Mouse (Mus musculus) brown adipose tissue, adult 24 weeks (tissue): ENCODE measurements at regions not wholly inside any gene's neighbourhood (a gene's known extent, or its start where the extent isn't known, plus 50 kb on each side); places are given as distances from the start of the nearest gene placed in this dataset.

Source experiments
- H3K27ac ChIP-seq: fragments of 200-500 bp; replicated peaks from 2 replicates; pipeline ENCODE4 v1.5.1; 2012; ENCODE audit warnings: low read depth, mild to moderate bottlenecking, low read length
- H3K4me1 ChIP-seq: fragments of 200-500 bp; 2 replicates; pipeline ENCODE4 v1.6.1; 2012; ENCODE audit warnings: low read length, mixed read lengths; ENCODE audit not compliant: control insufficient read depth, insufficient read depth, insufficient read length
- H3K4me3 ChIP-seq: fragments of 200-500 bp; 2 replicates; pipeline ENCODE4 v1.5.1; 2012; ENCODE audit warnings: low read depth, mild to moderate bottlenecking, low read length, moderate library complexity; ENCODE audit not compliant: insufficient read depth

DNA sequence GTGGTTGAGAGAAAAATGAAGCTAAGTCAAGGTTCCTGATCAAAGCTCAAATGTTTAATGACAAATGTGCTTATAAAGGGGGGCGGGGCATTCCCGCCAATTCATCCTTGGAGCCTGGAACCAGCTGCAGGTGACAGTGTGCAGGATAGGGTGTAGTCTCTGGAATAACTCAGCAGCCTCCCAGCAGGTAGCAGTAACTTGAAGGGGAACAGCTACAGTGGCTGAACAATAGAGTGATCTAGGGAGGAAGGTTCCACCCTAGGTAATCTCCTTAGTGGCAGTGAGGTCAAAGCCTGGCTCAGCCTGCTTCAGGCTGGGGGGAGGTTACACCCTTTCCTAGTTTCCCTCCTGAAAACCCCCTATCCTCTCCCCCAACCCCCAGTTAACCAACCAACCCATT is 290.2 kb upstream of the Pdcd1 start:
- Histone ChIP-seq H3K27ac (no peak overlapping the region), H3K4me1 (no peaks in the 10 kb centered on the region), H3K4me3 (no peak overlapping the region)

DNA sequence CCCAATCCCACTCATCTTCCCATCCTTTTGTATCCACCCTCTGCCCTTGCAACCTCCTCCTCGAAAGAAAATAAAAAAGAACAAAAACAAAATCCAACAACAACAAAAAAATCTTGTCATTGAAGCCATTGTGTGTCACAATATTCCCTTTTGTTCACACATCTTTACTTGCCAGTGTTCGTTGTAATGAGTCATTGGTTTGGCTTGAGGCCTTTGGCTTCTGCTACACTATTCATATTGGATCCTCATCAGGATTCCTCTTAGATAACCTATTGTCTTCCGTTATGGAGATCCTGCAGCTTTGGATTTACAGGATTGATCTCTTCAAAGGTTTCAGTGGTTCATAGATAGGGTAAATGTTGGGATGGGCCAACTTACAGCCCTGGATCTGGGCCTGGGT is 288.9 kb upstream of the Pdcd1 start:
- H3K4me3 ChIP-seq, result no peak overlapping the region
- no peaks in the 10 kb centered on the region for H3K4me1 ChIP-seq
- H3K27ac ChIP-seq, result no peak overlapping the region

DNA sequence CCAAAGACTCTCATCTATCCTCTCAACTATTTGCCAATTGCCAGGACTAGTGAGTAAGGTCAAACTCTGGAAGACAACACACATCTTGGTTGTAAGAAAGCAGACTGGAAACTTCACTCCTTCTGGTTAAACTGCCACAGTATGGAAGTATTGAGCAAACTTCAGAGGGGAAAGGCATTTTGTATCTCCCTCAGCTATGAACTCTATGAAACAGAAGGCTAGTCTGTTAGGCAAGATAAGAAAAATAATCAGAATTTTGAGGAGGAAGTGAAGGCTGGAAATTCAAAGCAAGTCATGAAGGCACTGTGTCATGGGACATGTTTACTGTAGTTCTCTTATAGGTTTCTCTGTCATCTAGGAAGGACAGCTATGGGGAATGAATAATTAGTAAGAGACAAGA is 265.7 kb upstream of the Pdcd1 start:
- H3K27ac ChIP-seq, result no peak overlapping the region
- no peaks in the 10 kb centered on the region for H3K4me1 ChIP-seq
- no peak overlapping the region for H3K4me3 ChIP-seq

DNA sequence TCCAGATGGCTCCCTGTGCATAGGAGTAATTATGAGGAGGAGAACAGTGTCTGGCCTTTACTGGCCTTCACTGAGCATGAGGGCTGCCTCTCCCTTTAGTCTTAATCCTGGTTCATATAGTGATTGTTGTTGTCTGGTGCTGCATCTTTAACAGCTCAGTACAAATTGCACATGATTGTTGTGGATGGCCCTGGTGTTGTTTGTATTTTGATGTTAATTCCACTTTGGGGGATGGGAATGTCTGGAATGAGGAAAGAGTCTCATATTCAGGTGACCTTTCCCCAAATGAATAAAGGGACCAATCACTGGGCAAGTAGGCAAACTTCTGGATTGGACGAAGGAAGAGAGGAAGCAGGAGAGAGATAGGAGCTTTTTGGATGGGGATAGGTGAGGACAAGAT is 246.0 kb upstream of the Pdcd1 start:
- H3K4me3 ChIP-seq, result no peak overlapping the region
- H3K4me1 ChIP-seq, result no peaks in the 10 kb centered on the region
- H3K27ac ChIP-seq, result no peak overlapping the region

DNA sequence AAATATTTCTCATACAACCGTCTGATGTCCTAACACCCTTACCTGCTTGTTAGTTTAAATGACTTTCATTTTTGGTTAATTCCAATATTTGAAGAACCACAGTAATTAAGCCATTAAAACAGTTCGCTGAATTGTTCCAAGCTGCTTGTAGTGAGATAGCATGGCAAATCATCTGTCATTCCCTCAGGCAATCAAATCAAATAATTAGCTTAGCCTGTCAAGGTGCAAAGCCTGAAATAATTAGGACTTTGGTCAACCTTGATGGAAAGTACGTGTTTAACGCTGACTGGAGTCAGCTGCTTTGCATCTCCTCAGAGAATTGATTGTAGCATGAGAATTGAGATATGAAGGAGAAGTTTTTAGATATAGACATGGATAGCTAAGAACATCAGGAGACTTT is 220.2 kb upstream of the Pdcd1 start:
- no peaks in the 10 kb centered on the region for H3K4me1 ChIP-seq
- no peak overlapping the region for H3K4me3 ChIP-seq
- no peak overlapping the region for H3K27ac ChIP-seq

DNA sequence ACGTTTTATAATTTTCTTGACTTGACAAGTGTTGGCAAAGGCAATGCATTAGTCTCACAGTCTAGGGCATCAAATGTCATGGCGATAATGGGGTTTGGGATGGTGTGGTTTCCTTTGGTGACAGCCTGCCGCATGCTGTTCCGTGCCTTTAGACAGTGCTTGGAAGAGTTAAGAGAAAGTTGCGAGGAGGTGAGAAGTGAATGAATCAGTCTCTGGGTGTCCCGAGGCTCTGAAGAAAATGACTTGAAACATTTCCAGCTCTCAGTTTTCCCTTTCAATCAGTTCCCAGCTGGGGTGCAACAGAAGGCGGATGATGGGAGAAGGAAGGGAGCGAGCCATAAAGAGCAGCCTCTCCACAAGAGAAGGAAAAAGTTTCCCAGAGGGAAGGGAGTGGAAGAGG is 211.0 kb upstream of the Pdcd1 start:
- Histone ChIP-seq H3K4me3 (no peak overlapping the region), H3K4me1 (no peaks in the 10 kb centered on the region), H3K27ac (no peak overlapping the region)

DNA sequence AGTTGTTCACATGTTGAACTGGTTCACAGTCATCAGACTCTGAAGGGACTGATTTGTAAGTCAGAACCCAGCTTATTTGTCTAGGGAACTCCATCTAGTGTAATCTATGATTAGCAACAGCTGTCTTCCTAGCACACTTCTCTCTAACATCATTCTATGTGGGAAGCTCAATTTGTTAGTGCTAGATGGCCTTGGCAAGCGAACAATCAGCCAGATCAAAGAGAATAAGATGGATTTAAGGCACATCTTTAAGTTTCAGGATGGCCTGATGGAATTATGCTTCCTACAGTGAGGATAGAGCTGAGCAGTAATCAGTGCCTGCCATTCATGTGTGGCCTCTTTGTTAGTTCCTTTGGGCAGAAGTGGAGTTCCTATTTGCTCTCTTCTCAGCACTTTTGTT is 183.1 kb upstream of the Pdcd1 start:
- no peaks in the 10 kb centered on the region for H3K4me1 ChIP-seq
- no peak overlapping the region for H3K27ac ChIP-seq
- H3K4me3 ChIP-seq, result no peak overlapping the region

DNA sequence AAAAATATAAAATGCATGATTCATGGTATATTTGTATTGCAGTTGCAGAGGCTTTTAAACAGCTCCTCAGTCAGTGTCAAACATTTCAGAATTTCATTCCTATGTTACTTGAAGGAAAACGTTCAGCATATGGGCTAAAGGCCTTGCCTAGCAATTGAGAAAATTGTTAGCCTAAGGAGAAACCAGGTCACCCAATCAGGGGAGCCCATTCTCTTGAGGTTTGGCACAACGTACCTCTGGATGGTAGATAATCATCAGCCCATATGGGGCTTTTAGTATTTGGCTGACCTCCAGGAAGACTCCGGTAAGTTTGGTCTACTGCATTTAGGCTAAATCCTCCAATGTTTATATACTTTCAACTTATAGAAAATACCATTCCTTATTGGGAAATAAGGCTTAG is 168.7 kb upstream of the Pdcd1 start:
- Histone ChIP-seq H3K27ac (no peak overlapping the region), H3K4me3 (no peak overlapping the region), H3K4me1 (no peaks in the 10 kb centered on the region)

DNA sequence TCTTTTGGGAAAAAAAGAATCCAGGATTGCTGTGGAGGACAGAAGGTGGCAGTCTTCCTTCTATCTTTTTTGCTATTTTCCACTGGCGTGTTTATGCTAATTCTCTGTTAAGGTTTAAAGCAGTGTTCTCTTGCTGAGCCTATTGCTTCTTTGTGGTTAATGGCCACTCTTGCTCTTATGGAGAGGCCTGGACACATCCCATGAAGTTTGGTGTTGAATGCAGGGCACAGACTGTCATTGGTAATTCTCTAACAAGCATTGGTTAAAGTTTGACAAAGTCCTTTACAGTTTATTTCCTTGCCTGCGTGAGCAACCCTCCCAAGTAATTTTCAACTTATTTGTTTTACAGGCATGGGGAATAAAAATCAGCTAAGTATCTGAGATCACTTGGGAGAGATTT is 165.1 kb upstream of the Pdcd1 start:
- no peak overlapping the region for H3K4me3 ChIP-seq
- H3K27ac ChIP-seq, result no peak overlapping the region
- no peaks in the 10 kb centered on the region for H3K4me1 ChIP-seq

DNA sequence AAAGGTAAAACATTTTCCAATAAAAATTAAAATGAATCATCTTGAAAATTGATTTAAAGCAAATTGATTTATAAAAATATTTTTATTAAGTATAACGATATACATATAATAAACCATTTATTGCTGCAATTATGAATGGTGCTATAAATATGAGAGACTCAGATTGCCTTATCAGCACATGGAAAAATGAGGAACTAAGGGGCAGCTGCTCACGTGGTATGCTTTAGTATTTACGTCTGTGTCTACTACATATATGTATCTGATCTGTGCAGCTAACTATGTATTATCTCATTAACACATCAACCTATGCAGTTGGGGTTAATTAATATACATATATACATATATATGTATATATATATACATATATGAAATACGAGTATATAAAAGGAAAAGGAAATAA is 156.6 kb upstream of the Pdcd1 start:
- Histone ChIP-seq H3K27ac (no peak overlapping the region), H3K4me3 (no peak overlapping the region), H3K4me1 (no peaks in the 10 kb centered on the region)

DNA sequence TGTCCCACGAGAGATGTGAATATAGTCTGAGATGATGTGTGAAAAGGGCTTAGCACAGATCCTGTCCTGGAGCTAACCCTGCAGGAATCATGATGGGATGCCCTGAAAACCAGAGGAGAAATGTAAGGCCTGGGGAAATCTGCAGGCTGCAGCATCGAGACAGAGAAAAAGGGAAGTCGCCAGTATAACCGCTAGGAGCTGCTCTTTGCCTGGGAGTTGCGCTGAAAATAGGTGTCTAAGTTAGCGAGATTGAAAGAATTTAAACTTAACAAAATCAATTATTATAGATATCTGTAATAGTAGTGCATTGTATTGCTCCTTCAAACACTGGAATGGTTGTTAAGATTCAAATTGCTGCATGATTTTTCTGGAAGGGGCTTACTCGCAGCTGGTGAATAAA is 155.5 kb upstream of the Pdcd1 start:
- no peak overlapping the region for H3K27ac ChIP-seq
- H3K4me1 ChIP-seq, result no peaks in the 10 kb centered on the region
- H3K4me3 ChIP-seq, result no peak overlapping the region

DNA sequence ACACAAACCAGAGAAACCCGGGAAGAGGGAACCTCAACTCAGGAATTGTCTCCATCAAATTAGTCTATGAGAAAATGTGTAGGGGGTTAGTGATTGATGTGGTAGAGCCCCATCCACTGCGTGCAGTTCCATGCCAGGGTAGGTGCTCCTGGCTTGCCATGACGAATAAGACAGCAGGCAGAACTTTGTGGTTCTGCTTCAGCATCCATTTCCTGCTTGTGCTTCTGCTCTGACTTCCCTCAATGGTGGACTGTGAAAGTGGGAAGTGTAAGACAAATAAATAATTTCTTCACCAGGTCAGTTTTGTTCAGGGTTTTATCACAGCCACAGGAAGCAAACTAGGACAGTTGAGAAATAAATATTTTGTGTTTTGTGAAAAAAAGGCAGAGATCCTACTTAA is 150.9 kb upstream of the Pdcd1 start:
- no peak overlapping the region for H3K4me3 ChIP-seq
- no peak overlapping the region for H3K27ac ChIP-seq
- H3K4me1 ChIP-seq, result no peaks in the 10 kb centered on the region

DNA sequence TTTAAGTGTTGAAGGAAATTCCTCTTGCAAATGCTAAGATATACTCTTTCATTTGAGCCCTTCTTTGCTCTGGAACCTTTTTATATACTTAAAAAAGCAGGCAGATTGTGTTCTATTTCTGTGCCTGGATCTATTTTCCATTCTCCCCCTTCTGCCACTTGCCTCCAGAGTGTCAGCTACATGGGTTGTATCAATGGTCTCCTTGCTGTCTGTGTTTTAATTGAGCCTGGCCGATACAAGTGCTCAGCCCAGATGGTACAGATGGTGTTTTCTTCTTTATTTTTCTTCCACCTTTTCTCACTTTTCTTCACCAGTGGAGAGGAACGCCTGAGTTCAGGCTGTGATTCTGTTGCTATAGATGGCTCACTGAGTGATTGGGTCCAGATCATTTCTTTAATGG is 131.5 kb upstream of the Pdcd1 start:
- no peaks in the 10 kb centered on the region for H3K4me1 ChIP-seq
- no peak overlapping the region for H3K4me3 ChIP-seq
- no peak overlapping the region for H3K27ac ChIP-seq

DNA sequence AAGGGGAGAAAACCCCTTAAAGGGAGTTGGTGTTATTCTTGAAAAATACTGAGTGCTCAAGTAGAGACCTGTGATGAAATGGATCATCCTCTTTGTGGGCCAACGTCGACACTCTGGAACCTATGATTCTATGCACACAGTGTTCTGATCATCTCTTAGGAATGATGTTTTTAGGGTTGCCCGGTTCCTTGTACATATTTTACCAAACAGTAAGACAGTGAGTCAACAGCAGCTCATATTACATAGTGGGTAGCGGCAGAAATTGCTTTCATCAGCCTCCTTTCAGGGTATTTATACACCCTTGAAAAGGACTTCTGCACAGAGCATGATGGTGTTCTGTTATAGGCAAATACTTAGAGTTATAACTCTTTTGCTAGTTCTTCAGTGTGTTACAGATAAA is 97.6 kb upstream of the Pdcd1 start:
- no peak overlapping the region for H3K4me3 ChIP-seq
- no peak overlapping the region for H3K27ac ChIP-seq
- H3K4me1 ChIP-seq, result no peaks in the 10 kb centered on the region

DNA sequence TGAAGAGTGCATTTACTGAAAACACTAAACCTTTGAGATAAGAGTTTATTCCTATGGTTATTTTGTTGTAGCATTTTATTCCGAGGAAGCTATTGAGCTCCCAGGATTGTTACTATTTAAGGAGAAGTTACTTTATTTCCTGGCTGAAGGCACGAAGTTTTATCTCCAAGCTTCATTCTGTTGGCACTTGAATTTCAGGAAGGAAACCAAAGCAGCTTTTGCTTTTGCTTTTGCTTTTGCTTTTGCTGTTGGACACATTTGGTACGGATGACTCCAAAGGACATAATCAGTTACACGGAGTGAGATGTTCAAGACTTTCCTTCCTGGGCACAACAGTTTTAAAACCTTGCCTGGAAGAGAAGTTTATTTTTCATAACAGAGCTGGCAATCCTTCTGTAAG is 94.7 kb upstream of the Pdcd1 start:
- Histone ChIP-seq H3K4me3 (peak overlapping the region; percentile 33), H3K27ac (peak overlapping the region; percentile 37; the same call in 1 of the 2 replicates), H3K4me1 (no peaks in the 10 kb centered on the region)

DNA sequence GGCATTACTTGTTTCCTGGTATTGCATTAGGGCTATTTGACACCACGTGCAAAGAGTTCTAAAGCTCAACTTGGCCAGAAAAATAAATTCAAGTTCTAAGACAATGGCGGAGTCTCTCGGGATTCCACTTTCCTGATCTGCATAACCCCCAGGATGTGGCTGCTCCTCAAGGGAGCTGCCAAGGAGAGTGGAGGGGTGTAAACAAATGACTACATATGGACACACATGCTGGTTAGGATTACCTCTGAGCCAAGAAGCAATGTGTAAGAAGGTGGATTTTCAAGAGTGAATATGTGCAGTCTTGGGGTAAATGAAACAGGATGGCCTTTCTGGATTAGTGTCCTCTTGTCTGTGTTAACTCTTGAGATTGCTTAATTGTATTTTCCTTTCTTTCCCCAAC is 88.2 kb upstream of the Pdcd1 start:
- no peaks in the 10 kb centered on the region for H3K4me1 ChIP-seq

DNA sequence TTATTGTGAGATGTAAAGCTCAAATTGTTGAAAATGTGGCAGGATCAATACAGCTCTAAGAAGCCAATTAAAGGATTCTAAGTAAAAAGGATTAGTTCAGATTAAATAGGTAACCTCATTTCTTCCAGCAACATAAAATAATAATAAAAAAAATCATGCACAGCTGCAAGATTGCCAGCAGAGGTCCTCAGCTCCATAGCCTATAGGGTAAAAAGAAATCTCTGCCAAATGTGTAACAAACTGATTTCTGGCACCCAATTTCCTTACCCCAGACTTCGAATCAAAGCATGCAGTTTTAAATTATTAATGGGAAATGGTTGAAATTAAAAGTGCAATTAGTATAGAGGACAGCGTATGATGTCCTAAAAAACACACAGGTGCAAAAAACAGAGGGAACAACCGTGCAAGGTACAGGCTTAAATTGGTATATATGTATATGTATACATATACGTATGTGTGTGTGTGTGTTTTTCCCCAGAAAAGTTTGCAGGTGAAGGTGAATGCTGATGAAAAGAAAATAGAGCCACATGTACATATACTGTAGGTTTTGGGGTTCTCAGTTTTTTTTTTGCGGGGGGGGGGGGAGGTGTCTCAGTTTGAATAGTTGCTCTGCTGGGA is 87.2 kb upstream of the Pdcd1 start:
- Histone ChIP-seq H3K27ac (no peak overlapping the region), H3K4me1 (no peaks in the 10 kb centered on the region), H3K4me3 (no peak overlapping the region)

More for the DNA sequence above, 88.2 kb upstream of the Pdcd1 start:
- no peak overlapping the region for H3K27ac ChIP-seq
- H3K4me3 ChIP-seq, result no peak overlapping the region
